Mouse (Mus musculus) liver, postnatal 0 days (tissue): ENCODE measurements around the gene Sorbs1. TPM values are rescaled to one million over a fixed set of nuclear protein-coding genes. Genes with fewer than 3 reads are reported as not detected.

Experiments used
- ATAC-seq: fragments of 200-750 bp; cut with Nextera tagmentation; 2 replicates; pipeline ENCODE4 v1.8.0; 2017; ENCODE audit warnings: mild to moderate bottlenecking, moderate library complexity
- DNase-seq: peaks from one replicate; pipeline ENCODE4 v3.0.0-alpha.2; 2016
- H3K27ac ChIP-seq: fragments of 300-500 bp; sonication (generic); 2 replicates; pipeline ENCODE4 v1.5.1; 2014; ENCODE audit warnings: antibody characterized with exemption, moderate library complexity, mild to moderate bottlenecking, low read depth
- H3K27me3 ChIP-seq: fragments of 300-500 bp; sonication (generic); 2 replicates; pipeline ENCODE4 v1.6.1; 2014; ENCODE audit warnings: low read length, control low read depth, mixed read lengths; ENCODE audit not compliant: insufficient read depth
- H3K36me3 ChIP-seq: fragments of 300-500 bp; sonication (generic); replicated peaks from 2 replicates; pipeline ENCODE4 v1.6.1; 2014; ENCODE audit warnings: mild to moderate bottlenecking, control low read depth, low read length, moderate library complexity, mixed read lengths; ENCODE audit not compliant: insufficient read depth
- H3K4me1 ChIP-seq: fragments of 300-500 bp; sonication (generic); 2 replicates; pipeline ENCODE4 v1.6.1; 2014; ENCODE audit warnings: antibody characterized with exemption, mild to moderate bottlenecking, control low read depth; ENCODE audit not compliant: insufficient read depth
- H3K4me2 ChIP-seq: fragments of 300-500 bp; sonication (generic); 2 replicates; pipeline ENCODE4 v1.6.1; 2014; ENCODE audit warnings: low read depth, mild to moderate bottlenecking, low read length, moderate library complexity, mixed read lengths
- H3K4me3 ChIP-seq: fragments of 300-500 bp; sonication (generic); 2 replicates; pipeline ENCODE4 v1.5.1; 2014; ENCODE audit warnings: low read depth, low read length
- H3K9ac ChIP-seq: fragments of 300-500 bp; sonication (generic); replicated peaks from 2 replicates; pipeline ENCODE4 v1.6.1; 2014; ENCODE audit warnings: mild to moderate bottlenecking, moderate library complexity
- H3K9me3 ChIP-seq: fragments of 300-500 bp; sonication (generic); 2 replicates; pipeline ENCODE4 v1.6.1; 2016; ENCODE audit warnings: mild to moderate bottlenecking, control low read depth, low read length, mixed read lengths
- CTCF ChIP-seq: sonication (generic); IDR thresholded peaks from 2 replicates; pipeline ENCODE4 v1.5.1; 2016; ENCODE audit warnings: antibody characterized with exemption, low read depth
- EP300 ChIP-seq: IDR thresholded peaks from 2 replicates; pipeline ENCODE4 v1.6.1; 2016; ENCODE audit warnings: antibody characterized with exemption, low read depth, mild to moderate bottlenecking
- WGBS: fragments of 180-500 bp; shearing (Covaris S2); extraction: QIAGEN DNeasy Blood & Tissue Kit; methylation state at CpG from one replicate; pipeline ENCODE4 v1.1.7; 2014; ENCODE audit not compliant: insufficient replicate concordance; 5-methylcytosine and 5-hydroxymethylcytosine counted together
- polyA plus RNA-seq: library from polyadenylated mRNA; unstranded; fragments of >200 nt; fragmentation: Nextera tagmentation; extraction: Ambion mirVana; gene quantifications from 2 replicates; pipeline ENCODE4 v1.2.1, GENCODE M21; 2015

Gene Sorbs1
- polyA plus RNA-seq, 1 experiment from 2014 or later = 30.4 TPM

DNA sequence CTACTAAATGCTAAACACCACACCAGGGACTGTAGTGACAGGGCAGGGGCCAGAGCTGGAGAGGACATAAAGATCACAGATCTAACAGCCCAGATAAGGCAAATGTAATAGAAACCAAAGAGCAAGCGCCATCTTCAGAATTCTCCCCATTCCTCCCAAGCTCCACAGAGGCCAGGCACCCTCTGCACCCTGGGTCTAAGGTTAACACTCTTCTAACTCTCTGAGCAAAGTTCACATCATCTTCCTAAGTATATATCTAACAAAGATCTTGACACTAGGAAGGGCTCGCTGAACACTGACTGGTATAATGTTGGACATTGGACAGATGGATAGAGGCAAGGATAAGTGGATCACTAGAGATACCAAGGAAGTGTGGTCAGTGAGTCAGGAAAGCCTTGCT lies 22.1 kb downstream of the Sorbs1 start:
- Histone ChIP-seq H3K9ac (no peak overlapping the region), H3K9me3 (no peaks in the 10 kb centered on the region), H3K4me2 (no peak overlapping the region), H3K36me3 (no peaks in the 10 kb centered on the region), H3K4me1 (peaks cover 44% of the 10 kb centered on the region), H3K4me3 (no peak overlapping the region), H3K27ac (no peak overlapping the region), H3K27me3 (no peaks in the 10 kb centered on the region)
- TF ChIP-seq CTCF = no peak
- TF ChIP-seq EP300 = no peak
- ATAC-seq (no peak), DNase-seq (no peak)
- WGBS = 89% methylated on average over 2 of the region's 2 CpGs

DNA sequence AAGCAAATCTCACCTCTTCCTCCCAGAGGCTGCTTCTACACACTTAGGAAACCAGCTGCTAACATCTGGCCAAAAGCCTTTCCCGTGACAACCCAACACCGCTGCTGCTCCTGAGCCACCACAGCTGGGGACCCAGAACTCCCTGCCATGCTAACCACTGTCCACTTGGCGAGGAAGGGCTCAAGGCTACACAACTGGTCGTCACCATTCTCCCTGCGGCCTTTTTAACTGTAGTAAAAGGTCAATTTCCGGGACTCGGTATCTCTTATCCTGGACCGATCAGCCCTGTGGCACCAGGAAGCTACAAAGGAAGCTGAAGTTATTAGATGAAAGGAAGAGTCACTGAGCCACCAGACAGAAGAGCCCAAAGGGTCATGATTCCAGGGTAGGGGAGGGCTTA lies 22.8 kb downstream of the Sorbs1 start:
- no peak for TF ChIP-seq EP300
- Histone ChIP-seq H3K27ac (no peak overlapping the region), H3K9ac (no peak overlapping the region), H3K36me3 (no peaks in the 10 kb centered on the region), H3K4me3 (no peak overlapping the region), H3K27me3 (no peaks in the 10 kb centered on the region), H3K9me3 (no peaks in the 10 kb centered on the region), H3K4me2 (no peak overlapping the region), H3K4me1 (peaks cover 47% of the 10 kb centered on the region)
- WGBS = 37% methylated on average over 8 of the region's 8 CpGs
- ATAC-seq = no peak
- no peak for DNase-seq

DNA sequence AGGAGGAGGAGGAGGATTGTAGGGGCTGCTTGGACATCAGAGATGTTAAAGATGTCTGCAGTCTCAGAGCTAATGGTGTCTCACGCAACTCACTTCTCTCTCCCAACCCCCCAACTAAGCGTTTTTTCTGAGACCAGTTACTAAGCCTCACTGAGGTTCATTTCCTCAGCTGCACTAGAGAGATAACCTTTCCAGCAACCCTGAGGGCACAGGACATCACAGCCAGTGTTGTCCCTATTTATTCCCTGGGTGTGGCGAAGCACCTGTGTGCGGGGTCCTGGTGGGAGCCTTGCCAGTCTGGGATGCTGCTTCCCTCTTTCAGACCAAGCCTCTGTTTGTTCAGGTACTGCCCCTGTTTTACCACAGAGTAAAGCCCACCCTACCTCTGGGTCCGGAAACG lies 23.9 kb downstream of the Sorbs1 start:
- no peak for DNase-seq

DNA sequence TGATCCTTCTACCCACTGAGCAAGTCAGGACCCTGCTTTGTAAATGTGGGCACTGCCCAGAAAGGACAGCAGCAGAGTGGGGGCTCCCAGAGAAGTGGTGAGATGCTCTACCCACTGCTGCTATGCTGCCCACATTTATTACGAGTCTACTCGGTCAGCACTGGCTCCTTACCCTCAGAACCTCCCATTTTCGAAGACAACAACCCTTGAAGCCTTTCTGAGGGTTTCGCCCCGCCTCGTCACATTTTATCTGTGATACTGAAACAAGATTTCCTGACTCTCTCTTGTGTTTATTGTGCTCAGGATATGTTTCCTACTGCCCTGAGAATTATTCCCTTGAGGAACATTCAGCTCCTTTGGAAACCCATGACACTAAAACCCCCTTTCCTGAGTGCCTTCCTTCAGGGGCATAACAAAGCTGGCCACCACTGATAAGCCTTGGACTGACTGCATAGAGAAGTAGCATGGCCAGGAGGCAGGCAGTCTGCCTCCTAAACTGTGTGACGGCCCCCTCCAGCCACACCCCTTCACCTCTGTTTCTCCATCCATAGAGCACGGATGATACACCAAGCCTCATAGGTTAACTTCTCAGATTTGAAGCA lies 24.6 kb downstream of the Sorbs1 start:
- peak; percentile 63 for ATAC-seq
- no peak overlapping the region for H3K9ac ChIP-seq
- H3K36me3 ChIP-seq = no peaks in the 10 kb centered on the region
- no peak overlapping the region for H3K27ac ChIP-seq
- no peaks in the 10 kb centered on the region for H3K9me3 ChIP-seq
- H3K27me3 ChIP-seq = no peaks in the 10 kb centered on the region
- peaks cover 38% of the 10 kb centered on the region for H3K4me1 ChIP-seq
- TF ChIP-seq EP300 (peak; percentile 49; the same call in 1 of the 2 replicates), CTCF (no peak)
- WGBS = 37% methylated on average over 8 of the region's 8 CpGs
- H3K4me2 ChIP-seq = peak overlapping the region; percentile 16; the same call in 1 of the 2 replicates
- no peak overlapping the region for H3K4me3 ChIP-seq
- DNase-seq = no peak

More for the DNA sequence above, 23.9 kb downstream of the Sorbs1 start:
- H3K27ac ChIP-seq = no peak overlapping the region
- no peak for TF ChIP-seq EP300
- no peak overlapping the region for H3K9ac ChIP-seq
- ATAC-seq = peak; percentile 37
- H3K4me1 ChIP-seq = peaks cover 44% of the 10 kb centered on the region
- H3K36me3 ChIP-seq = no peaks in the 10 kb centered on the region
- 37% methylated on average over 6 of the region's 6 CpGs for WGBS
- no peaks in the 10 kb centered on the region for H3K9me3 ChIP-seq
- peak overlapping the region; percentile 16; the same call in 1 of the 2 replicates for H3K4me2 ChIP-seq
- no peaks in the 10 kb centered on the region for H3K27me3 ChIP-seq
- H3K4me3 ChIP-seq = no peak overlapping the region

DNA sequence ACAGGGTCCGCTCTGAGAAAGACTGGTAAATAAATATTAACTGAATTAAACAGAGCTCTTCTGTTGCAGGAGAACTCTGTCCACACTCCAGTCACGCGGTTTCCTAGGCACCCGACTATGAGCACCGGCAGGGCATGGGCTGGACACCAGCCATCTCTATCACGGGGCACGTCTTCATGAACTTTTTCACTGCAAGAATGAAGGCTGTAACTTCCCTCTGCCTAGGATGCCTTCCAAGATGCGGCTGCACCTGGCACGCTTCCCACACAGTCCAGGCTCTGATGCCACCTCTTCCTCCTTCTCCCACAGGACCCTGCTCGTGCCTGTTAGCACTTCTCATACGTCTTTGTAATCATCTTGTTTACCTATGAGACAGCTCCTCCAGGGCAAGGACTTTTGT lies 26.0 kb downstream of the Sorbs1 start:
- Histone ChIP-seq H3K27ac (peak overlapping the region; percentile 5; the same call in 1 of the 2 replicates), H3K4me2 (peak overlapping the region; percentile 57), H3K4me3 (no peak overlapping the region), H3K27me3 (no peaks in the 10 kb centered on the region), H3K36me3 (no peaks in the 10 kb centered on the region), H3K9me3 (no peaks in the 10 kb centered on the region), H3K4me1 (peaks cover 38% of the 10 kb centered on the region), H3K9ac (no peak overlapping the region; the same call in 1 of the 2 replicates)
- ATAC-seq (peak; percentile 70), DNase-seq (peak; percentile 58)
- WGBS = 49% methylated on average over 11 of the region's 11 CpGs
- no peak for TF ChIP-seq EP300
- TF ChIP-seq CTCF = no peak

DNA sequence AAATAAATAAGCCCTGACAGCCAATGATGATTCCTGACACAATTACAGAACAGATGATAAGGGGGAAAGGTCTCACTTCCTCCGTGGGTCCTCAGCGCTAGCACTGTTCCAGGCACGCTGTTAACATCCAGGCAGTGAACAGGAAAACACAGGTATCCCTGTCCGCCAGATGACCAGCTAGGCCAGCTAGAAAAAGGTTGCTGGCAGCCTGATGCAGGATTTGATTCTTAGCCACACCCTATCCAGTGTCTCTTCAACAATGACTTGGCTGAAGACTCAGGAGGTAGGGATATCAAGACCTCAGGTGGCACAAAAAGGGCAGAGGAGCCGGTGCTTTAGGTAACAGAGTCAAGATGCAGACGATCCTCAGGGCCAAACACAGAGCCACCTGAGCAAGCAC lies 32.5 kb downstream of the Sorbs1 start:
- ATAC-seq (no peak), DNase-seq (no peak)
- no peak for TF ChIP-seq EP300
- no peak for TF ChIP-seq CTCF
- no peaks in the 10 kb centered on the region for H3K9me3 ChIP-seq
- H3K4me1 ChIP-seq = peaks cover 32% of the 10 kb centered on the region
- H3K27ac ChIP-seq = no peak overlapping the region
- no peaks in the 10 kb centered on the region for H3K36me3 ChIP-seq
- no peak overlapping the region for H3K4me3 ChIP-seq
- H3K4me2 ChIP-seq = no peak overlapping the region
- H3K27me3 ChIP-seq = no peaks in the 10 kb centered on the region
- 68% methylated on average over 6 of the region's 6 CpGs for WGBS
- H3K9ac ChIP-seq = no peak overlapping the region
